In the genomic region with DNA sequence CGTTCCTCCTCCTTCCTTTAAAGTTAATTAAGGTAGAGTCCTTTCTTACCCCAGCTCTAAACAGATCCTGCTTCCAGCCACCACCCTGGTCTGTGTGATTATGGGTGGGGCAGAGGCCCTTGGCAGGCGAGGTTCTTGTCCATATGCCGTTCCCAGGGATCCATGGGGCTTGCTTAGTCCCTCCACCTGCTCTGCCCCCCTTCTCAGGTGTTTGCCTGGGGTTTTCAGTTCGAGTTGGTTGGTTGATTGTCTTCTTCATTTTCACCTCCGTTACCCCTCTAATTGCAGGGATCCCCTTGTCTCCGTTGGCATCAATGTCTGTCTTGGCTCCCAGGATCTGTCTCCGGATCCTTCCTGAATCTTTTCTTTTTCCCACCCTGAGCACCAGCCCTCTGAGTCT, we compare ENCODE assay signal across 8 mouse cellular contexts. TPM values are rescaled to one million over a fixed set of nuclear protein-coding genes. Genes with fewer than 3 reads are reported as not detected.
DNase-seq lines count a peak whose midpoint lies in the region; ATAC-seq lines count a peak whose summit lies in the region.

No protein-coding gene starts in this region.

- H3K4me3 ChIP-seq in hindbrain, embryonic 15.5 days = peak overlapping the region; percentile 91
- peak overlapping the region; percentile 83 for H3K4me3 ChIP-seq in midbrain, embryonic 15.5 days

- H3K4me2 ChIP-seq in hindbrain, embryonic 15.5 days = peak overlapping the region; percentile 80
- peak overlapping the region; percentile 78 for H3K4me2 ChIP-seq in midbrain, embryonic 15.5 days

- WGBS in hindbrain, embryonic 15.5 days = 59% methylated on average over 7 of the region's 7 CpGs
- WGBS in midbrain, embryonic 15.5 days = 66% methylated on average over 7 of the region's 7 CpGs

- H3K9me3 ChIP-seq in hindbrain, embryonic 15.5 days = no peaks in the 10 kb centered on the region
- H3K9me3 ChIP-seq in midbrain, embryonic 15.5 days = no peaks in the 10 kb centered on the region

- peak; percentile 27 for DNase-seq in kidney, adult 9 months
- no peak for DNase-seq in kidney, postnatal 4 days
- peak; percentile 75 for DNase-seq in cerebellum, adult 9-10 months
- no peak for DNase-seq in thymus, adult 18-20 months
- DNase-seq in testis, postnatal 14 days (ENCODE audit: low spot score) = no peak

- no peaks in the 10 kb centered on the region for H3K27me3 ChIP-seq in hindbrain, embryonic 15.5 days
- no peaks in the 10 kb centered on the region for H3K27me3 ChIP-seq in midbrain, embryonic 15.5 days (replicated peaks)

- peak overlapping the region; percentile 90; the same call in 1 of the 2 replicates for H3K27ac ChIP-seq in hindbrain, embryonic 15.5 days (replicated peaks)
- no peak overlapping the region for H3K27ac ChIP-seq in midbrain, embryonic 15.5 days

- ATAC-seq in hindbrain, embryonic 15.5 days (ENCODE audit: low FRiP score, low read depth) = no peak
- no peak for ATAC-seq in midbrain, embryonic 15.5 days (replicated peaks)
- no peak for ATAC-seq in frontal cortex, adult (ENCODE audit: low TSS enrichment)

- H3K36me3 ChIP-seq in hindbrain, embryonic 15.5 days = no peaks in the 10 kb centered on the region
- no peaks in the 10 kb centered on the region for H3K36me3 ChIP-seq in midbrain, embryonic 15.5 days (replicated peaks)

- H3K4me1 ChIP-seq in hindbrain, embryonic 15.5 days (replicated peaks) = peaks cover 44% of the 10 kb centered on the region
- peaks cover 42% of the 10 kb centered on the region for H3K4me1 ChIP-seq in midbrain, embryonic 15.5 days

- H3K9ac ChIP-seq in hindbrain, embryonic 15.5 days = peak overlapping the region; percentile 96
- peak overlapping the region; percentile 82 for H3K9ac ChIP-seq in midbrain, embryonic 15.5 days

RNA-seq across cellular contexts. Expression of gene Aacs, which starts 1.2 kb away (rescaled TPM):
- polyA plus RNA-seq in hindbrain, embryonic 15.5 days (2015; fragmentation: Nextera tagmentation; extraction: Ambion mirVana) = 104 and 106 TPM in 2 replicates
- 95.9 and 96.0 TPM in 2 replicates for polyA plus RNA-seq in midbrain, embryonic 15.5 days (2015; fragmentation: Nextera tagmentation; extraction: Ambion mirVana)

RNA-seq across cellular contexts. Expression of gene Bri3bp, which starts 35.4 kb away (rescaled TPM):
- polyA plus RNA-seq in hindbrain, embryonic 15.5 days (2015; fragmentation: Nextera tagmentation; extraction: Ambion mirVana) = 39.4 and 42.8 TPM in 2 replicates
- 36.4 and 37.9 TPM in 2 replicates for polyA plus RNA-seq in midbrain, embryonic 15.5 days (2015; fragmentation: Nextera tagmentation; extraction: Ambion mirVana)

RNA-seq across cellular contexts. Expression of gene Dhx37, which starts 42.9 kb away (rescaled TPM):
- 10.9 and 11.6 TPM in 2 replicates for polyA plus RNA-seq in hindbrain, embryonic 15.5 days (2015; fragmentation: Nextera tagmentation; extraction: Ambion mirVana)
- 14.2 and 14.8 TPM in 2 replicates for polyA plus RNA-seq in midbrain, embryonic 15.5 days (2015; fragmentation: Nextera tagmentation; extraction: Ambion mirVana)

RNA-seq across cellular contexts. Expression of gene Tmem132b, which starts 54.8 kb away (rescaled TPM):
- polyA plus RNA-seq in hindbrain, embryonic 15.5 days (2015; fragmentation: Nextera tagmentation; extraction: Ambion mirVana) = 6.2 and 6.4 TPM in 2 replicates
- 6.8 and 8.1 TPM in 2 replicates for polyA plus RNA-seq in midbrain, embryonic 15.5 days (2015; fragmentation: Nextera tagmentation; extraction: Ambion mirVana)

Comparison
In these comparisons a context has a peak if more than half of its experiments do, and no peak if none do; other contexts are left out.
1. DNase-seq: peak in kidney, adult 9 months (single experiment) and cerebellum, adult 9-10 months (single experiment); none in kidney, postnatal 4 days (0 of 2), thymus, adult 18-20 months (0 of 2) and testis, postnatal 14 days (single experiment).